ENCODE assay signal across 24 mouse cellular contexts in the genomic region with DNA sequence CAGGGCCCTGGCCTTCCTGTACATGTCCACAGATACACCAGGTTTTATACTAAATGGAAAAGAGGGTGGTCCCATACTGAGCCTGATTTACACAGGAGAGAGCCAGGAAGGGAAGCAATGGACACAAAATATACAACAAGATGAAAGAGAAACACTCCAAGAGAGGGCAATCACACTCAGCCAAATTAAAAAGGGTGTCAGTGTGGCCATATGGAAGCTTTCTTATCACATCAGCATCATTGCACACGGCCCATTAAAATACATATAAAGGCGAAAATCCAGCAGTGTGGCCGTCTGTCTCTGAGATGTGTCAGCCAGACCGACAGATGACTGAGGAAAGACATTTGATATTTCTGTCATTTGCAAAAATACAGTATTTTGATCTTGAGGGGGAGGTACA. TPM values are rescaled to one million over a fixed set of nuclear protein-coding genes. Genes with fewer than 3 reads are reported as not detected.
"Had no signal": no experiment of that assay in that cellular context is flagged by ENCODE, and none has a peak within 500 bp of the region (broad histone marks: within the 10 kb centered on the region; RNA-seq: fewer than 3 reads in every experiment).

No protein-coding gene starts in this region.

- DNase-seq: kidney, adult 2 months; kidney, postnatal 25 days; layer of hippocampus, adult 9-11 months; liver; lung, adult 18-20 months; lung, postnatal 14 days; retina, postnatal 1 day; right cerebral cortex, postnatal 25 days; spleen, adult 18-20 months; thymus, postnatal 25 days had no signal

- H3K4me3 ChIP-seq: layer of hippocampus, adult 2 months; limb, embryonic 10.5 days; limb, embryonic 13.5 days; liver, embryonic 12.5 days; liver, embryonic 15.5 days; lung, embryonic 15.5 days; midbrain, embryonic 12.5 days; neural tube, embryonic 12.5 days; stomach, embryonic 15.5 days had no signal

- H3K36me3 ChIP-seq: limb, embryonic 10.5 days; limb, embryonic 13.5 days; liver, embryonic 12.5 days; liver, embryonic 15.5 days; lung, embryonic 15.5 days; midbrain, embryonic 12.5 days; neural tube, embryonic 12.5 days; stomach, embryonic 15.5 days had no signal

- H3K4me1 ChIP-seq: limb, embryonic 13.5 days; liver, embryonic 12.5 days; liver, embryonic 15.5 days; lung, embryonic 15.5 days; neural tube, embryonic 12.5 days; stomach, embryonic 15.5 days had no signal

- H3K9ac ChIP-seq: limb, embryonic 13.5 days; liver, embryonic 12.5 days; liver, embryonic 15.5 days; lung, embryonic 15.5 days; midbrain, embryonic 12.5 days; neural tube, embryonic 12.5 days; stomach, embryonic 15.5 days had no signal

- H3K9me3 ChIP-seq: limb, embryonic 10.5 days; limb, embryonic 13.5 days; liver, embryonic 15.5 days; lung, embryonic 15.5 days; midbrain, embryonic 12.5 days; neural tube, embryonic 12.5 days; stomach, embryonic 15.5 days had no signal

- H3K27me3 ChIP-seq: limb, embryonic 13.5 days; liver, embryonic 12.5 days; liver, embryonic 15.5 days; lung, embryonic 15.5 days; midbrain, embryonic 12.5 days; neural tube, embryonic 12.5 days; stomach, embryonic 15.5 days had no signal

- H3K27ac ChIP-seq: kidney, postnatal 0 days; layer of hippocampus, adult 2 months; limb, embryonic 10.5 days; limb, embryonic 13.5 days; liver, embryonic 12.5 days; liver, embryonic 15.5 days; lung, embryonic 15.5 days; macrophage; midbrain, embryonic 12.5 days; neural tube, embryonic 12.5 days; stomach, embryonic 15.5 days had no signal

- ATAC-seq: liver, embryonic 12.5 days; midbrain, embryonic 16.5 days had no signal

- H3K4me2 ChIP-seq: limb, embryonic 13.5 days; liver, embryonic 12.5 days; liver, embryonic 15.5 days; lung, embryonic 15.5 days; midbrain, embryonic 12.5 days; neural tube, embryonic 12.5 days; stomach, embryonic 15.5 days had no signal

RNA-seq across cellular contexts. Expression of gene Baiap2l1, which starts 54.9 kb away (rescaled TPM):
- total RNA-seq: megakaryocyte, adult 5-6 weeks; neutrophil, adult 5-6 weeks had no signal
